8 mouse cellular contexts compared by ENCODE assay signal in genomic region chr8:111594951-111595350, GRCm38 (mm10). TPM values are rescaled to one million over a fixed set of nuclear protein-coding genes. Genes with fewer than 3 reads are reported as not detected.
DNase-seq lines count a peak whose midpoint lies in the region; ATAC-seq lines count a peak whose summit lies in the region.
"Had no signal": no experiment of that assay in that cellular context is flagged by ENCODE, and none has a peak within 500 bp of the region (broad histone marks: within the 10 kb centered on the region; RNA-seq: fewer than 3 reads in every experiment).

No protein-coding gene starts in this region.

- H3K36me3 ChIP-seq in heart, embryonic 15.5 days: no peaks in the 10 kb centered on the region
- H3K36me3 ChIP-seq in megakaryocyte, embryonic 14.5 days (replicated peaks; ENCODE audit: low read length): no peaks in the 10 kb centered on the region
- H3K36me3 ChIP-seq in macrophage (ENCODE audit: inconsistent target): no peaks in the 10 kb centered on the region

- ATAC-seq in heart, embryonic 15.5 days (replicated peaks; ENCODE audit: insufficient number of reproducible peaks, insufficient read depth, low FRiP score, low read depth): no peak
- no peak for ATAC-seq in megakaryocyte, adult 5-6 weeks (ENCODE audit: poor library complexity, severe bottlenecking)
- no peak for ATAC-seq in erythroblast, adult 5-6 weeks (replicated peaks; ENCODE audit: low FRiP score, poor library complexity, severe bottlenecking)

- peak overlapping the region; percentile 85 for H3K27ac ChIP-seq in heart, embryonic 15.5 days
- H3K27ac ChIP-seq in macrophage: 0 out of 2 replicates have a peak overlapping the region, but pooled peaks have one; percentile 37

- no peak overlapping the region for H3K4me3 ChIP-seq in heart, embryonic 15.5 days
- H3K4me3 ChIP-seq in megakaryocyte, embryonic 14.5 days (replicated peaks): peak overlapping the region; percentile 42
- no peak overlapping the region for H3K4me3 ChIP-seq in macrophage (ENCODE audit: inconsistent target)

- H3K27me3 ChIP-seq in heart, embryonic 15.5 days: no peaks in the 10 kb centered on the region
- H3K27me3 ChIP-seq in megakaryocyte, embryonic 14.5 days (replicated peaks): peaks cover 70% of the 10 kb centered on the region

- H3K9ac ChIP-seq in heart, embryonic 15.5 days: no peak overlapping the region

- WGBS in heart, embryonic 15.5 days: 52% methylated on average over 2 of the region's 2 CpGs
- WGBS in macrophage (ENCODE audit: missing documents): 57% methylated on average over 2 of the region's 2 CpGs

- no peak for DNase-seq in heart, postnatal 4 days
- DNase-seq in cerebellum, postnatal 25 days: peak; percentile 27 to 48
- DNase-seq: kidney, postnatal 36 days had no signal

- H3K9me3 ChIP-seq in heart, embryonic 15.5 days (replicated peaks): no peaks in the 10 kb centered on the region
- H3K9me3 ChIP-seq in megakaryocyte, embryonic 14.5 days: no peaks in the 10 kb centered on the region

- H3K4me2 ChIP-seq in heart, embryonic 15.5 days: peak overlapping the region; percentile 58; the same call in 1 of the 2 replicates

- peaks cover 69% of the 10 kb centered on the region for H3K4me1 ChIP-seq in heart, embryonic 15.5 days (replicated peaks)
- peaks cover 72% of the 10 kb centered on the region for H3K4me1 ChIP-seq in megakaryocyte, embryonic 14.5 days

- peaks cover 100% of the 10 kb centered on the region for H3K79me2 ChIP-seq in macrophage (ENCODE audit: inconsistent target)

RNA-seq across cellular contexts. Expression of gene Ldhd, which starts 35.2 kb away (rescaled TPM):
- 0.79 and 1.0 TPM in 2 replicates for polyA plus RNA-seq in heart, embryonic 15.5 days (2015; fragmentation: Nextera tagmentation; extraction: Ambion mirVana)
- total RNA-seq in heart, postnatal 4 days (2021): 1 to 10 TPM; 2.7 to 3.8 TPM
- polyA plus RNA-seq in megakaryocyte, embryonic 14.5 days (2012; ENCODE audit: insufficient read depth, low replicate concordance): not detected in 2 replicates
- total RNA-seq in megakaryocyte, adult 5-6 weeks (2015): 0.05 TPM in 1 of 2 replicates, not detected in the other
- 0.07 TPM in 1 of 2 replicates, not detected in the other for total RNA-seq in megakaryocyte, adult 5-6 weeks (2017)
- 1 to 10 TPM in 24 of 26 experiments, under 1 TPM in 2; 0.67 to 3.8 (median 1.9) TPM for total RNA-seq in macrophage (2018; cell fraction: chromatin; rRNA removed)
- under 1 TPM; 0.40 to 0.91 (median 0.64) TPM for total RNA-seq in macrophage (2018; cell fraction: cytosol; rRNA removed)
- 1 to 10 TPM in 22 of 26 experiments, under 1 TPM in 4; 0.55 to 2.4 (median 1.4) TPM for total RNA-seq in macrophage (2018; cell fraction: nucleus; rRNA removed)
- 0.40 to 1.2 TPM (median 0.82 TPM) in 3 replicates for polyA plus RNA-seq in macrophage (2018)
- not detected in 2 replicates for total RNA-seq in erythroblast, adult 5-6 weeks (2015; ENCODE audit: low replicate concordance)
- total RNA-seq in erythroblast, adult 5-6 weeks (2017; ENCODE audit: low replicate concordance): 0.42 TPM in 1 of 2 replicates, not detected in the other

RNA-seq across cellular contexts. Expression of gene Zfp1, which starts 48.2 kb away (rescaled TPM):
- 11.7 and 15.0 TPM in 2 replicates for polyA plus RNA-seq in heart, embryonic 15.5 days (2015; fragmentation: Nextera tagmentation; extraction: Ambion mirVana)
- 10 to 100 TPM; 10.1 to 10.5 TPM for total RNA-seq in heart, postnatal 4 days (2021)
- polyA plus RNA-seq in megakaryocyte, embryonic 14.5 days (2012; ENCODE audit: insufficient read depth, low replicate concordance): 0.64 and 3.5 TPM in 2 replicates
- 5.3 and 7.2 TPM in 2 replicates for total RNA-seq in megakaryocyte, adult 5-6 weeks (2015)
- total RNA-seq in megakaryocyte, adult 5-6 weeks (2017): 8.3 and 10.9 TPM in 2 replicates
- 10 to 100 TPM in 21 of 26 experiments, 1 to 10 TPM in 5; 6.6 to 22.8 (median 16.6) TPM for total RNA-seq in macrophage (2018; cell fraction: chromatin; rRNA removed)
- 1 to 10 TPM; 2.5 to 8.2 (median 5.0) TPM for total RNA-seq in macrophage (2018; cell fraction: cytosol; rRNA removed)
- total RNA-seq in macrophage (2018; cell fraction: nucleus; rRNA removed): 10 to 100 TPM in 16 of 26 experiments, 1 to 10 TPM in 10; 4.6 to 32.3 (median 11.4) TPM
- polyA plus RNA-seq in macrophage (2018): 6.6 to 13.8 TPM (median 6.9 TPM) in 3 replicates
- 1.2 and 3.3 TPM in 2 replicates for total RNA-seq in erythroblast, adult 5-6 weeks (2015; ENCODE audit: low replicate concordance)
- 1.3 TPM in 1 of 2 replicates, not detected in the other for total RNA-seq in erythroblast, adult 5-6 weeks (2017; ENCODE audit: low replicate concordance)

RNA-seq across cellular contexts. Expression of gene Znrf1, which starts 59.1 kb away (rescaled TPM):
- polyA plus RNA-seq in heart, embryonic 15.5 days (2015; fragmentation: Nextera tagmentation; extraction: Ambion mirVana): 21.9 and 31.0 TPM in 2 replicates
- 10 to 100 TPM; 60.1 to 60.5 TPM for total RNA-seq in heart, postnatal 4 days (2021)
- 22.3 and 36.6 TPM in 2 replicates for polyA plus RNA-seq in megakaryocyte, embryonic 14.5 days (2012; ENCODE audit: insufficient read depth, low replicate concordance)
- total RNA-seq in megakaryocyte, adult 5-6 weeks (2015): 67.1 and 73.4 TPM in 2 replicates
- total RNA-seq in megakaryocyte, adult 5-6 weeks (2017): 39.3 and 50.3 TPM in 2 replicates
- total RNA-seq in macrophage (2018; cell fraction: chromatin; rRNA removed): 1,000 to 10,000 TPM in 7 of 26 experiments, 100 to 1,000 TPM in 19; 215 to 1,872 (median 460) TPM
- 100 to 1,000 TPM in 2 of 26 experiments, 10 to 100 TPM in 24; 47.1 to 182 (median 64.5) TPM for total RNA-seq in macrophage (2018; cell fraction: cytosol; rRNA removed)
- total RNA-seq in macrophage (2018; cell fraction: nucleus; rRNA removed): 1,000 to 10,000 TPM in 3 of 26 experiments, 100 to 1,000 TPM in 23; 163 to 1,561 (median 343) TPM
- 22.5 to 63.8 TPM (median 46.7 TPM) in 3 replicates for polyA plus RNA-seq in macrophage (2018)
- 5.8 and 35.1 TPM in 2 replicates for total RNA-seq in erythroblast, adult 5-6 weeks (2015; ENCODE audit: low replicate concordance)
- total RNA-seq in erythroblast, adult 5-6 weeks (2017; ENCODE audit: low replicate concordance): 7.1 and 14.6 TPM in 2 replicates
